Mouse (Mus musculus) embryonic fibroblast, embryonic 13.5 days (primary cell): ENCODE measurements around the gene Slc25a44.

Source experiments
- CTCF ChIP-seq: IDR thresholded peaks from 2 replicates; pipeline ENCODE4 v1.5.1; 2011; ENCODE audit warnings: mild to moderate bottlenecking, control low read depth, low read length, moderate library complexity, borderline replicate concordance; ENCODE audit not compliant: insufficient read depth
- POLR2A ChIP-seq: IDR thresholded peaks from 2 replicates; pipeline ENCODE4 v1.6.1; 2011; ENCODE audit warnings: low read depth, mild to moderate bottlenecking, control low read depth, low read length, moderate library complexity

GRCm38 (mm10) chr3:88455588-88456264, 30.8 kb upstream of the Slc25a44 start:
- TF ChIP-seq POLR2A (no peak), CTCF (no peak)
